Mouse (Mus musculus) liver, adult 2 months (tissue): ENCODE measurements around the gene Myo7a.

Experiments
- CTCF ChIP-seq: fragments of 200-500 bp; IDR thresholded peaks from 2 replicates; pipeline ENCODE4 v1.5.1; 2011; ENCODE audit warnings: low read depth, low read length, control low read depth
- POLR2A ChIP-seq: fragments of 200-500 bp; IDR thresholded peaks from 2 replicates; pipeline ENCODE4 v1.6.1; 2011; ENCODE audit warnings: low read length, control low read depth; ENCODE audit not compliant: insufficient read depth; ENCODE audit errors: extremely low read depth

- TF ChIP-seq CTCF (peak; percentile 99), POLR2A (no peak)
Measured at GRCm38 (mm10) chr7:98071620-98072019, 47.7 kb downstream of the Myo7a start.
